Mouse (Mus musculus) neural tube, embryonic 11.5 days (tissue): ENCODE measurements around the gene Tctn3. TPM values are rescaled to one million over a fixed set of nuclear protein-coding genes. Genes with fewer than 3 reads are reported as not detected.

Experiments used
- ATAC-seq: fragments of 200-750 bp; cut with Nextera tagmentation; 2 replicates; pipeline ENCODE4 v1.8.0; 2017; ENCODE audit warnings: moderate number of reproducible peaks, mild to moderate bottlenecking, moderate TSS enrichment, moderate library complexity; ENCODE audit not compliant: insufficient read depth, low FRiP score, low TSS enrichment
- DNase-seq: peaks from one replicate; pipeline ENCODE4 v3.0.0-alpha.2; 2015; ENCODE audit warnings: low spot score
- H3K27ac ChIP-seq: fragments of 300-500 bp; sonication (generic); 2 replicates; pipeline ENCODE4 v1.5.1; 2014; ENCODE audit warnings: low read depth, mild to moderate bottlenecking, low read length
- H3K27me3 ChIP-seq: fragments of 300-500 bp; sonication (generic); 2 replicates; pipeline ENCODE4 v1.6.1; 2014; ENCODE audit warnings: mild to moderate bottlenecking, low read length, mixed read lengths; ENCODE audit not compliant: control insufficient read depth, insufficient read depth
- H3K36me3 ChIP-seq: fragments of 300-500 bp; sonication (generic); 2 replicates; pipeline ENCODE4 v1.6.1; 2014; ENCODE audit warnings: mild to moderate bottlenecking, low read length, moderate library complexity, mixed read lengths; ENCODE audit not compliant: control insufficient read depth, insufficient read depth
- H3K4me1 ChIP-seq: fragments of 300-500 bp; sonication (generic); 2 replicates; pipeline ENCODE4 v1.6.1; 2014; ENCODE audit warnings: low read length, mixed read lengths; ENCODE audit not compliant: control insufficient read depth, insufficient read depth
- H3K4me2 ChIP-seq: fragments of 300-500 bp; sonication (generic); 2 replicates; pipeline ENCODE4 v1.6.1; 2014; ENCODE audit warnings: low read depth, mild to moderate bottlenecking, moderate library complexity
- H3K4me3 ChIP-seq: fragments of 300-500 bp; sonication (generic); 2 replicates; pipeline ENCODE4 v1.5.1; 2014; ENCODE audit warnings: low read depth, low read length
- H3K9ac ChIP-seq: fragments of 300-500 bp; sonication (generic); 2 replicates; pipeline ENCODE4 v1.6.1; 2014; ENCODE audit warnings: mild to moderate bottlenecking, low read length
- H3K9me3 ChIP-seq: fragments of 300-500 bp; sonication (generic); 2 replicates; pipeline ENCODE4 v1.6.1; 2016; ENCODE audit warnings: low read length; ENCODE audit not compliant: control insufficient read depth
- WGBS: fragments of 180-500 bp; shearing (Covaris S2); extraction: QIAGEN DNeasy Blood & Tissue Kit; methylation state at CpG from one replicate; pipeline ENCODE4 v1.1.7; 2014; 5-methylcytosine and 5-hydroxymethylcytosine counted together
- polyA plus RNA-seq: library from polyadenylated mRNA; unstranded; fragments of >200 nt; fragmentation: Nextera tagmentation; extraction: Ambion mirVana; gene quantifications from 2 replicates; pipeline ENCODE4 v1.2.1, GENCODE M21; 2014

Tctn3 gene
- polyA plus RNA-seq, 1 experiment from 2014 or later: 10.0 TPM

DNA sequence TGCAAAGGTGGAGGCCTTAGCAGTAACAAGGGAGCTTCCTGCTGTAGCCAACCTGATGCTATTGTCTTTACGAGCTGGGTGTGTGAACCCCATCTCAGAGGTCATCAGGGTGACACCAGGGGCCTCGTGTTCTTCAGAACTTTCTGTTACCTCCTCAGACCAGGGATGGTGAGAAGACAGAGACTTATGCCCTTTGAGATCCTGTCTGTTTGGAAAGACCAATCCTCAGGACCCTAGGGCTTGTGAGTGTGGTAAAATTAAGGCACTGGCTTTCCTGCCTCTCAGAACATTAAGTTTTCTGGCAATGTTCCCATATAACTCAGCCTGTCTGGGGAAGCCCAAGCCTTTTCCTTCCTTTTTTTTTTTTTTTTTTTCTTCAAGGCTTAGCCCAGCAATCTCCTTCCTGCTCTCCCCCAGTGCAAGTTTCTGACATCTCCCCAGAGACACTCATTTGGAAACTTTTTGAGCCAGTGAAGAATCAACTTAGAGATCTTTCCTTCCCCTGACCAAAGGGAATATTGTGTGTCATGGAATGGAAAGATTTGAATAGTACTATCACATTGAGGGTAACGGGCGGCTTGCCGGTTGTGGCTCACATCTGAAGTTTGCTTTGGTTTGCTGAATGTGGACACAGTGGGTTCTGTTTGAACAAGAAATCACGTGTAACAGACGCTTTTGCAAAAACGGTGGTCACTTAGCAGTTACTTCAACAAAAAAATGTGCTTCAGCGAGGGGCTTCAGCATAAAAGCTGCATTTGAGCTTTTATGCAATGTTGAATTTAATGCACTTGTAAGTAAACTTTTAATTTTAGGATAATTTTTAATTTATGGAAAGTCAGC is 35.5 kb upstream of the Tctn3 start:
- no peaks in the 10 kb centered on the region for H3K4me1 ChIP-seq
- no peaks in the 10 kb centered on the region for H3K9me3 ChIP-seq
- no peaks in the 10 kb centered on the region for H3K36me3 ChIP-seq
- no peaks in the 10 kb centered on the region for H3K27me3 ChIP-seq
- H3K4me3 ChIP-seq: no peak overlapping the region
- ATAC-seq (no peak), DNase-seq (no peak)
- no peak overlapping the region for H3K4me2 ChIP-seq
- no peak overlapping the region for H3K9ac ChIP-seq
- no peak overlapping the region for H3K27ac ChIP-seq
- 65% methylated on average over 9 of the region's 9 CpGs for WGBS

DNA sequence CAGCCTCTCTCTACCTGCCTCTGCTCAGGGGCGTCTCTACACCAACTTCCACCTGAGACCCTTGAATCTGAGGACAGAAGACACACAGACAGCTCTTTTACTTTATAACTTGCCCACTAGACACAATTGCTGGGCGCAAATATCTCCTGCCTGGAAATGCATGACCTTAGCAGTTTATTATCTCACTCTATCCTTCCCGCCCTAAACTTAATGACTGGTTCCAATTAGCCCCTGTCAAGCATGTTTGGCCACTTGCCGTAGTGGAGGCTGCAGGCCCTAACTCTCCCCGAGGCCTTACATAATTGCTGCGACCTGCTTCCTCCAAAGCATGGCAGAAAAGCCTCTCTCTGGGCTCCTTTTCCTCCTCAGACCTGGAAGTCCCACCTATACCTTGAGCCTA is 34.3 kb upstream of the Tctn3 start:
- DNase-seq: no peak
- Histone ChIP-seq H3K27me3 (no peaks in the 10 kb centered on the region), H3K9ac (no peak overlapping the region), H3K4me2 (no peak overlapping the region), H3K4me1 (no peaks in the 10 kb centered on the region), H3K27ac (no peak overlapping the region), H3K4me3 (no peak overlapping the region), H3K36me3 (no peaks in the 10 kb centered on the region), H3K9me3 (no peaks in the 10 kb centered on the region)
- WGBS: 51% methylated on average over 6 of the region's 6 CpGs
- no peak for ATAC-seq

DNA sequence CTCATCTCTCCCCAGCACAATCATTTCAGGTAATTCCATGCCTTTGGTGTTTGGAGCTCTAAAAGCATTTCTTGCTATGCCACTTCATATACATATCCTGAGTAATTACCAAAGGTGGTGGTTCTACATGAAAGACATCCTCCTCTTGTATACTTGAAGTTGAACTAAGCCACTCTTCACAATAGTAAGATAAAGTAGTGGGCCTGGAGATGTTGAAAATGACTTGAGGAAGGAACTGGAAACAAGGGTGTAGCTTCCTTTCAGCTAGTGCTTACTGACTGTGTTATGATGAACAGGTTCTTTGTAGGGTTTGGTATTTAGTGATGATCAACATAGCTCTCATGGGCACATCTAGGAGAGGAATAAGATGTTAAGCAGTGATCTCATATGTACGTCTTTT is 31.8 kb upstream of the Tctn3 start:
- WGBS: 89% methylated on average over 1 of the region's 1 CpGs
- no peak for DNase-seq
- H3K9ac ChIP-seq: no peak overlapping the region
- no peak for ATAC-seq
- H3K27me3 ChIP-seq: no peaks in the 10 kb centered on the region
- no peaks in the 10 kb centered on the region for H3K9me3 ChIP-seq
- H3K4me3 ChIP-seq: no peak overlapping the region
- no peak overlapping the region for H3K4me2 ChIP-seq
- no peak overlapping the region for H3K27ac ChIP-seq
- H3K4me1 ChIP-seq: no peaks in the 10 kb centered on the region
- no peaks in the 10 kb centered on the region for H3K36me3 ChIP-seq

DNA sequence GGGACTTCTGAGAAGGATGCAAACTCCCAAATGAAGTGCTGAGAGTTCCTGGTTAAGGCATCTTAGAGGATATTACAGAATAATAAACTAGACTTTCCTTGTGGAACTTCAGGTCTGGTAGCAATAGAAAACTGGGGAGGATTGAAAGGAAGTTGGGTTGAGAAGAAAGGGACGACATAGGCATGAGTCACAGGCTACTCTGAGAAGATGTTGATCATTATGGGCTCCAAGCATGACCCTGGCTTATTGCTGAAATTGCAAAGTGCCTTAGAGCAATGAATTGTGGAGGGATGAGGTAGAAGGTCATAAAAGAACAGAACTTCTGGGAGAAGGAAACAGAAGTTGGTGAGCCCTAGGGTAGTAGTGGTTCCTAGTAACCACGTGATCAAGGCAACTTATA is 28.8 kb upstream of the Tctn3 start:
- Histone ChIP-seq H3K9ac (no peak overlapping the region), H3K4me1 (no peaks in the 10 kb centered on the region), H3K36me3 (no peaks in the 10 kb centered on the region), H3K27me3 (no peaks in the 10 kb centered on the region), H3K27ac (no peak overlapping the region), H3K4me3 (no peak overlapping the region), H3K4me2 (no peak overlapping the region), H3K9me3 (no peaks in the 10 kb centered on the region)
- DNase-seq (no peak), ATAC-seq (no peak)
- WGBS: 86% methylated on average over 2 of the region's 2 CpGs

DNA sequence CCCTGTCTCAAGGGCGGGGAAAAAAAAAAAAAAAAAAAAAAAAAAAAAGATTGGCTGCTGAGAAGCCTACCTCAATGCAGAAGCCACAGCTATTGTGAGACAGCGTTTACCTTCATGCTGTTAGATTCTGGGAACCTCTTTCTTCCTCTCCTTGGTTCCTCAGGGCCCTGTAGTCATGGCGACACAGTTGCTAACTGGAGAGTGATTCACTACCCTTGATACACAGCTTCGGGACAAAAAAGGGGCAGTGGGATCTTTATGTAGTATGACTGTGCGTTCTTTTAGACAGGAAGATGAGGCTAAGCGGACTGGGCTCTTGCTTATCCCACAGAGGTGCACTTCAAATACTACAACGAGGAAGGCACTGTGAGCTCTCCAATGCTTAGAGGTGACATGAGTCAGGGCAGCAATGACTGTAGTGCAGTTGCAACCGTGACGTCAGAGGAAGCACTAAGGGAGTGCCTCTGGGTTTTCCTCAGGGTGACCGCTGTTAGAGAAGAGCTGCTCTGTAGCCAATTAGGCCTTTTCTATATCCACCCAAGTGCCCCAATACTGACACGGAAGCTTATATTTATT is 27.8 kb upstream of the Tctn3 start:
- Histone ChIP-seq H3K27ac (no peak overlapping the region), H3K4me2 (no peak overlapping the region), H3K4me3 (no peak overlapping the region), H3K4me1 (no peaks in the 10 kb centered on the region), H3K27me3 (no peaks in the 10 kb centered on the region), H3K9ac (no peak overlapping the region), H3K36me3 (no peaks in the 10 kb centered on the region), H3K9me3 (no peaks in the 10 kb centered on the region)
- DNase-seq: no peak
- no peak for ATAC-seq
- 84% methylated on average over 11 of the region's 11 CpGs for WGBS

DNA sequence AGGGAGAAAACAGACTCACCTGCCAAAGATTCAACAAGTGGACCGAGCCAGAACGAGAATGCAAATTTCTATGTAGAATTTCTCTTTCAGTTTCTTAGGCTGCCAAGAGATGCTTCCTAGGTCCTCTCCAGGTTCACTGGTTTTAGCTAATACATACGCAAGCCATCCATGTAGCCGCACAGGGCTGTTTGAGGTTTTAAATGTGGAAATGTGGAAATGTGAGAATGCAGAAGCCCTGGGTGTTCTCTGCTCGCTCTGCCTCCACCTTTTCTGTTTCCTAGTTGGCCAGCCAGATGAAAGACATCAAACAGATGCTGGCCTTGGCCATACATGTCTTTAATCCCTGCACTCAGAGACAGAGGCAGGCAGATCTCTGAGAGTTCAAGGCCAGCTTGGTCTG is 26.5 kb upstream of the Tctn3 start:
- DNase-seq: no peak
- no peaks in the 10 kb centered on the region for H3K36me3 ChIP-seq
- H3K27ac ChIP-seq: no peak overlapping the region
- no peak overlapping the region for H3K4me2 ChIP-seq
- ATAC-seq: no peak
- no peak overlapping the region for H3K9ac ChIP-seq
- WGBS: 96% methylated on average over 5 of the region's 5 CpGs
- H3K9me3 ChIP-seq: no peaks in the 10 kb centered on the region
- H3K4me3 ChIP-seq: no peak overlapping the region
- no peaks in the 10 kb centered on the region for H3K27me3 ChIP-seq
- H3K4me1 ChIP-seq: no peaks in the 10 kb centered on the region

DNA sequence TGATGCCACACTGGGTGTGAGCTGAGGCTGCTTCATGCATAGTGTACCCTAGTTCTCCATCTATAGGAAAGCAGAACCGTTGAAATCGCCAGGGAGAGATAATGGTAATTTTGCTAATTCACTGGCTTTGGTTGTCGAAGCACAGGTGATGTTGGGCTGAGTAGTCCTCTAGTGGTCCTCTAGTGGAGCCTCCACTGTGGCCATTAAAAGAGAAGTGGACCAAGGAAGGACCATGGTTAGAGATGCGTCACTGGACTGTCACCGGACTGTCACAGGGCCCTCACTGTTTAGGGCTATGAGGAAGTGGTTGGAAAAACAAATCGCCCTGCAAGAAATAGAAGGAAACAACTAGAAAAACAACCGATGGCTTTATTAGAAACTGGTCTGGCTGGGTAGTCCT is 25.6 kb upstream of the Tctn3 start:
- Histone ChIP-seq H3K36me3 (no peaks in the 10 kb centered on the region), H3K27me3 (no peaks in the 10 kb centered on the region), H3K4me3 (no peak overlapping the region), H3K4me2 (no peak overlapping the region), H3K9ac (no peak overlapping the region), H3K4me1 (no peaks in the 10 kb centered on the region), H3K9me3 (no peaks in the 10 kb centered on the region), H3K27ac (no peak overlapping the region)
- DNase-seq (no peak), ATAC-seq (no peak)
- 85% methylated on average over 7 of the region's 7 CpGs for WGBS

DNA sequence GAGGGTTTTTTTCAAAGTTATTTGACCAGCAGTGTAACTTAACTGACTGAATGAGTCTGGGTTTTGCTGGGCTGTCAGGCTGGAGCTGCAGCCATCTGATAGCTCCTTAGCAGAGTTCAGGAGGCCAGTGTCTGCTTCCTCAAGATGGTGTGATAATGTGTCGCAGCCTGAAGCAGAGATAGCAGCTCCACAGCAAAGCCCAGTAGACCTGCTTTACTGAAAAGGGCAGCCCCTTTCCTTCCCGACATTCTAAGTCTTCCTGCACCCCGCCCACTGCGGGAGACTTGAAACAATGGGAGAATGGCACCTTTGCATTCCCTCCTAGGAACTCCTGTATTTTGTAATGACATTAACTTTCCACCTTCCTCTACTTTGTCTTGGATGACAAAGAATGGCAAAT is 25.1 kb upstream of the Tctn3 start:
- H3K27ac ChIP-seq: no peak overlapping the region
- no peaks in the 10 kb centered on the region for H3K36me3 ChIP-seq
- no peak for DNase-seq
- WGBS: 67% methylated on average over 4 of the region's 4 CpGs
- H3K4me1 ChIP-seq: no peaks in the 10 kb centered on the region
- H3K27me3 ChIP-seq: no peaks in the 10 kb centered on the region
- H3K4me3 ChIP-seq: no peak overlapping the region
- H3K9ac ChIP-seq: no peak overlapping the region
- no peaks in the 10 kb centered on the region for H3K9me3 ChIP-seq
- no peak for ATAC-seq
- H3K4me2 ChIP-seq: no peak overlapping the region

DNA sequence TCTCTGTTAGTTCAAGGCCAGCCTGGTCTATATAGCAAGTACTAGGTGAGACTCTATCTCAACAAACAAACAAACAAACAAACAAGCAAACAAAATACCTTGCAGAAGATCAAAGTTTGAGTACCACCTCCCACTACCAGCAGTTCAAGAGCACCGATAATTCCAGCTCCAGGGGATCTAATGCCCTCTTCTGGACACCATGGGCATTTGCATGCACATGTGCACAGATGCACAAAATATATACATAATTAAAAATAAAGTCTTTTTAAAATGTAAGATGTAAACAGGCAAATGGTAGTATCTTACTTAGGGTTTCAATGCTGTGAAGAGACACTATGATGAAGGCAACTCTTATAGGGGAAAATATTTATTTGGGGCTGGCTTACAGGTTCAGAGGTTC is 21.1 kb upstream of the Tctn3 start:
- no peaks in the 10 kb centered on the region for H3K27me3 ChIP-seq
- no peak for ATAC-seq
- H3K9me3 ChIP-seq: no peaks in the 10 kb centered on the region
- no peak overlapping the region for H3K4me3 ChIP-seq
- no peak overlapping the region for H3K4me2 ChIP-seq
- H3K4me1 ChIP-seq: no peaks in the 10 kb centered on the region
- H3K36me3 ChIP-seq: no peaks in the 10 kb centered on the region
- H3K27ac ChIP-seq: no peak overlapping the region
- 72% methylated on average over 1 of the region's 1 CpGs for WGBS
- H3K9ac ChIP-seq: no peak overlapping the region
- no peak for DNase-seq
